Mouse (Mus musculus): ENCODE data around the gene Gab1.

GRCm38 (mm10) chr8:80923794-80924316 lies 43.5 kb upstream of the Gab1 start:
- TF ChIP-seq POLR2A (IDR thresholded peaks at IDR 0.05; ENCODE audit: control insufficient read depth in 1 of 2, insufficient read depth in 1 of 2, low read depth in 1 of 2, low read length in 2 of 2, poor library complexity in 1 of 2) (no peak), CTCF (IDR thresholded peaks at IDR 0.05 in 2 of 3, conservative IDR thresholded peaks at IDR 0.05 in 1 of 3; ENCODE audit: control insufficient read depth in 1 of 3, insufficient read depth in 1 of 3, low read depth in 2 of 3, low read length in 3 of 3, poor library complexity in 1 of 3, severe bottlenecking in 1 of 3) (no peak), EP300 (IDR thresholded peaks at IDR 0.05; ENCODE audit: low read depth in 1 of 2, low read length in 2 of 2) (no peak), TBP (IDR thresholded peaks at IDR 0.05; ENCODE audit: low read depth, low read length) (no peak), POLR2AphosphoS2 (IDR thresholded peaks at IDR 0.05; ENCODE audit: low read length) (no peak), SIN3A (IDR thresholded peaks at IDR 0.05; ENCODE audit: low read length) (no peak), ZNF384 (IDR thresholded peaks at IDR 0.05; ENCODE audit: low read depth, low read length) (no peak), BHLHE40 (IDR thresholded peaks at IDR 0.05; ENCODE audit: borderline replicate concordance, low read depth, low read length) (no peak), NELFE (IDR thresholded peaks at IDR 0.05; ENCODE audit: low read depth, low read length) (no peak), ELF1 (IDR thresholded peaks at IDR 0.05; ENCODE audit: low read depth, low read length) (no peak)
